Mouse (Mus musculus) forelimb bud, embryonic 11.5 days (tissue): Measurements from ENCODE around the gene Arsb.
A peak's percentile ranks its signal among the peaks of the same experiment; 100 is the strongest.

Experiments used
- DNase-seq: peaks from one replicate; pipeline ENCODE4 v3.0.0-alpha.2; 2012; ENCODE audit warnings: low read depth, low spot score

Arsb gene

GRCm38 (mm10) chr13:93771588-93772278 is at the start of gene Arsb:
Gene Arsb (plus strand): TSS chr13:93771630.
- DNase-seq = peak; percentile 88

GRCm38 (mm10) chr13:93721916-93722315 is 49.5 kb upstream of the Arsb start:
- no peak for DNase-seq

GRCm38 (mm10) chr13:93723455-93723854 is 48.0 kb upstream of the Arsb start:
- DNase-seq = no peak

GRCm38 (mm10) chr13:93724206-93724605 is 47.2 kb upstream of the Arsb start:
- no peak for DNase-seq

GRCm38 (mm10) chr13:93735131-93735636 is 36.2 kb upstream of the Arsb start:
- DNase-seq = no peak

- DNase-seq = no peak
Observed at GRCm38 (mm10) chr13:93744118-93744517, 27.3 kb upstream of the Arsb start.

- DNase-seq = no peak
Observed at GRCm38 (mm10) chr13:93752597-93753400, 18.6 kb upstream of the Arsb start.

GRCm38 (mm10) chr13:93755084-93755483 is 16.3 kb upstream of the Arsb start:
- no peak for DNase-seq

- no peak for DNase-seq
Observed at GRCm38 (mm10) chr13:93756674-93757073, 14.8 kb upstream of the Arsb start.

- no peak for DNase-seq
Observed at GRCm38 (mm10) chr13:93757514-93757913, 13.9 kb upstream of the Arsb start.

GRCm38 (mm10) chr13:93758149-93758898 is 13.1 kb upstream of the Arsb start:
- no peak for DNase-seq

GRCm38 (mm10) chr13:93761831-93762230 is 9.6 kb upstream of the Arsb start:
- no peak for DNase-seq

- no peak for DNase-seq
Observed at GRCm38 (mm10) chr13:93762879-93763278, 8.6 kb upstream of the Arsb start.

GRCm38 (mm10) chr13:93764321-93764973 is 7.0 kb upstream of the Arsb start:
- no peak for DNase-seq

GRCm38 (mm10) chr13:93771031-93771587 is 321 bp upstream of the Arsb start:
- peak; percentile 49 for DNase-seq

GRCm38 (mm10) chr13:93772279-93772636 is 828 bp downstream of the Arsb start:
- DNase-seq = no peak

GRCm38 (mm10) chr13:93772861-93773260 is 1.4 kb downstream of the Arsb start:
- DNase-seq = no peak

- DNase-seq = no peak
Observed at GRCm38 (mm10) chr13:93773704-93774315, 2.4 kb downstream of the Arsb start.

GRCm38 (mm10) chr13:93782823-93783222 is 11.4 kb downstream of the Arsb start:
- no peak for DNase-seq

GRCm38 (mm10) chr13:93785329-93785728 is 13.9 kb downstream of the Arsb start:
- DNase-seq = no peak

- no peak for DNase-seq
Observed at GRCm38 (mm10) chr13:93786051-93786450, 14.6 kb downstream of the Arsb start.
